Mouse (Mus musculus): Measurements from ENCODE around the gene Olfr1079.
"Not testable (repeated sequence)": the region's sequence is repeated elsewhere in the genome, so short reads cannot be mapped to it uniquely, and the experiment has no call there.

Olfr1079 gene

GRCm38 (mm10) chr2:86542380-86542779 lies at the start of gene Olfr1079:
Gene Olfr1079 (minus strand): TSS chr2:86542480.
- H3K36me3 ChIP-seq (ENCODE audit: control insufficient read depth, insufficient read depth, low read length, poor library complexity, severe bottlenecking): no peaks in the 10 kb centered on the region
- no peak for DNase-seq (ENCODE audit: low read depth, low spot score)
- no peaks in the 10 kb centered on the region for H3K27me3 ChIP-seq (ENCODE audit: control insufficient read depth, insufficient read depth, low read length, poor library complexity, severe bottlenecking)

GRCm38 (mm10) chr2:86558135-86558534 lies 15.9 kb upstream of the Olfr1079 start, which contains the start of gene Olfr1080:
Gene Olfr1080 (minus strand): TSS chr2:86558235.
- DNase-seq (ENCODE audit: low read depth, low spot score); H3K36me3 ChIP-seq (ENCODE audit: control insufficient read depth, insufficient read depth, low read length, poor library complexity, severe bottlenecking); H3K27me3 ChIP-seq (ENCODE audit: control insufficient read depth, insufficient read depth, low read length, poor library complexity, severe bottlenecking): not testable (repeated sequence)

- no peaks in the 10 kb centered on the region for H3K27me3 ChIP-seq (ENCODE audit: control insufficient read depth, insufficient read depth, low read length, poor library complexity, severe bottlenecking)
- DNase-seq (ENCODE audit: low read depth, low spot score): no peak
- H3K36me3 ChIP-seq (ENCODE audit: control insufficient read depth, insufficient read depth, low read length, poor library complexity, severe bottlenecking): no peaks in the 10 kb centered on the region
These were observed 11.3 kb downstream of the Olfr1079 start for GRCm38 (mm10) chr2:86530991-86531390.

GRCm38 (mm10) chr2:86508161-86508560 lies 34.1 kb downstream of the Olfr1079 start, which contains the start of gene Olfr1076:
Gene Olfr1076 (plus strand): TSS chr2:86508461.
- DNase-seq (ENCODE audit: low read depth, low spot score): no peak
- H3K36me3 ChIP-seq (ENCODE audit: control insufficient read depth, insufficient read depth, low read length, poor library complexity, severe bottlenecking): no peaks in the 10 kb centered on the region
- H3K27me3 ChIP-seq (ENCODE audit: control insufficient read depth, insufficient read depth, low read length, poor library complexity, severe bottlenecking): no peaks in the 10 kb centered on the region

- no peak for DNase-seq (ENCODE audit: low read depth, low spot score)
- no peaks in the 10 kb centered on the region for H3K36me3 ChIP-seq (ENCODE audit: control insufficient read depth, insufficient read depth, low read length, poor library complexity, severe bottlenecking)
- no peaks in the 10 kb centered on the region for H3K27me3 ChIP-seq (ENCODE audit: control insufficient read depth, insufficient read depth, low read length, poor library complexity, severe bottlenecking)
These were observed 55.0 kb downstream of the Olfr1079 start, which contains the start of gene Olfr228 for GRCm38 (mm10) chr2:86487286-86487685. Gene Olfr228 (minus strand): TSS chr2:86487386.

Data from splenic B cell, adult 2 months (primary cell).